Mouse (Mus musculus): ENCODE data around the gene Rtl5.
A peak's percentile ranks its signal among the peaks of the same experiment; 100 is the strongest.
"Not testable (repeated sequence)": the region's sequence is repeated elsewhere in the genome, so short reads cannot be mapped to it uniquely, and the experiment has no call there.

The Rtl5 gene

GRCm38 (mm10) chrX:102070591-102071471, at the start of gene Rtl5:
Gene Rtl5 (minus strand): TSS chrX:102071304.
- DNase-seq (ENCODE audit: extremely low read depth, low read depth) = peak; percentile 68

GRCm38 (mm10) chrX:102119042-102119864, 48.1 kb upstream of the Rtl5 start, which contains the start of gene Pin4:
Gene Pin4 (plus strand): TSS chrX:102119447.
- peak; percentile 100 for DNase-seq (ENCODE audit: extremely low read depth, low read depth)

GRCm38 (mm10) chrX:102115676-102116075, 44.6 kb upstream of the Rtl5 start:
- no peak for DNase-seq (ENCODE audit: extremely low read depth, low read depth)

GRCm38 (mm10) chrX:102109349-102109748, 38.2 kb upstream of the Rtl5 start:
- DNase-seq (ENCODE audit: extremely low read depth, low read depth) = peak; percentile 26

GRCm38 (mm10) chrX:102103830-102104229, 32.7 kb upstream of the Rtl5 start:
- not testable (repeated sequence) for DNase-seq (ENCODE audit: extremely low read depth, low read depth)

- DNase-seq (ENCODE audit: extremely low read depth, low read depth) = no peak
Measured at GRCm38 (mm10) chrX:102101886-102102285, 30.8 kb upstream of the Rtl5 start.

GRCm38 (mm10) chrX:102094381-102094904, 23.3 kb upstream of the Rtl5 start:
- DNase-seq (ENCODE audit: extremely low read depth, low read depth) = no peak

GRCm38 (mm10) chrX:102090605-102091004, 19.5 kb upstream of the Rtl5 start:
- no peak for DNase-seq (ENCODE audit: extremely low read depth, low read depth)

- no peak for DNase-seq (ENCODE audit: extremely low read depth, low read depth)
Measured at GRCm38 (mm10) chrX:102085798-102086443, 14.8 kb upstream of the Rtl5 start.

- DNase-seq (ENCODE audit: extremely low read depth, low read depth) = no peak
Measured at GRCm38 (mm10) chrX:102082340-102082739, 11.2 kb upstream of the Rtl5 start.

GRCm38 (mm10) chrX:102081573-102082279, 10.6 kb upstream of the Rtl5 start:
- DNase-seq (ENCODE audit: extremely low read depth, low read depth) = no peak

- no peak for DNase-seq (ENCODE audit: extremely low read depth, low read depth)
Measured at GRCm38 (mm10) chrX:102081076-102081475, 10.0 kb upstream of the Rtl5 start.

GRCm38 (mm10) chrX:102076886-102077765, 6.0 kb upstream of the Rtl5 start:
- no peak for DNase-seq (ENCODE audit: extremely low read depth, low read depth)

- no peak for DNase-seq (ENCODE audit: extremely low read depth, low read depth)
Measured at GRCm38 (mm10) chrX:102075158-102075557, 4.1 kb upstream of the Rtl5 start.

GRCm38 (mm10) chrX:102074435-102074834, 3.3 kb upstream of the Rtl5 start:
- no peak for DNase-seq (ENCODE audit: extremely low read depth, low read depth)

GRCm38 (mm10) chrX:102073605-102074325, 2.7 kb upstream of the Rtl5 start:
- DNase-seq (ENCODE audit: extremely low read depth, low read depth) = no peak

GRCm38 (mm10) chrX:102071517-102071916, 413 bp upstream of the Rtl5 start:
- no peak for DNase-seq (ENCODE audit: extremely low read depth, low read depth)

GRCm38 (mm10) chrX:102068811-102069540, 2.1 kb downstream of the Rtl5 start:
- DNase-seq (ENCODE audit: extremely low read depth, low read depth) = no peak

Data from MEL-GATA-1-ER (cell line).